21 mouse cellular contexts compared by ENCODE assay signal in the genomic region with DNA sequence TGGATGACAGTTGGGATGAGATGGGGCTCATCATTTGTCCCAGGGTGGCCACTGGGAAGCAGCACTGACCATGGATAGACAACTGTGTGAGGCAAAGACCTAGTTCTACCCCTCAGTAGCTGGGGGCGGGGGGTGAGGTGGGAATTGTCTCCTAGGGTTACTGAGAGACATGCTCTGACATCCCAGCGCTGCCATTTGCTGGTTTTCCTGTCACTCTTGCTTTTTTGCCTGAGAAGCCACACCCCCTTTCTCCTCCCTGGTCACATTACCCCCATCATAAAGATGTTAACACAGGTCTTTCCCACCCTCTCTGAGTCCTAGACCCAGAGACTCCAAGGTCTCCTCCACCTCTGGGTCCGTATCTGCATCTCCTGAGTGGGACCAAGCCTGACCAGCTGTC. TPM values are rescaled to one million over a fixed set of nuclear protein-coding genes. Genes with fewer than 3 reads are reported as not detected.
DNase-seq lines count a peak whose midpoint lies in the region; ATAC-seq and TF ChIP-seq lines count a peak whose summit lies in the region.
"Had no signal": no experiment of that assay in that cellular context is flagged by ENCODE, and none has a peak within 500 bp of the region (broad histone marks: within the 10 kb centered on the region; RNA-seq: fewer than 3 reads in every experiment).

No protein-coding gene starts in this region.

- peaks cover 52% of the 10 kb centered on the region for H3K4me1 ChIP-seq in forebrain, embryonic 13.5 days
- H3K4me1 ChIP-seq in forebrain, embryonic 10.5 days: peaks cover 28% of the 10 kb centered on the region
- H3K4me1 ChIP-seq in midbrain, postnatal 0 days (ENCODE audit: insufficient read depth, low read length): peaks cover 21% of the 10 kb centered on the region
- H3K4me1 ChIP-seq in midbrain, embryonic 15.5 days: peaks cover 36% of the 10 kb centered on the region
- peaks cover 39% of the 10 kb centered on the region for H3K4me1 ChIP-seq in forebrain, postnatal 0 days (ENCODE audit: insufficient read depth)
- H3K4me1 ChIP-seq: intestine, embryonic 15.5 days had no signal

- no peak overlapping the region for H3K4me3 ChIP-seq in forebrain, embryonic 13.5 days
- H3K4me3 ChIP-seq in forebrain, embryonic 10.5 days: no peak overlapping the region
- H3K4me3 ChIP-seq in midbrain, postnatal 0 days (ENCODE audit: low read depth, low read length): no peak overlapping the region
- H3K4me3 ChIP-seq in midbrain, embryonic 15.5 days: no peak overlapping the region
- no peak overlapping the region for H3K4me3 ChIP-seq in forebrain, postnatal 0 days (ENCODE audit: low read depth, low read length)
- H3K4me3 ChIP-seq: embryonic facial prominence, embryonic 13.5 days; gastrocnemius, adult 2 months; heart, embryonic 13.5 days; intestine, embryonic 15.5 days had no signal

- no peak for DNase-seq in forebrain, embryonic 10.5 days (ENCODE audit: extremely low spot score, low spot score)
- peak; percentile 27 for DNase-seq in midbrain, postnatal 0 days (ENCODE audit: low spot score)
- peak; percentile 32 for DNase-seq in ES-CJ7 (ENCODE audit: low read depth, low spot score)
- DNase-seq in forebrain, postnatal 0 days: peak; percentile 50
- DNase-seq in layer of hippocampus, postnatal 10 days (ENCODE audit: low spot score in 2 of 2): no peak
- DNase-seq in kidney, adult 8-10 months: no peak
- DNase-seq: adrenal gland, postnatal 10 days; cerebellum, adult 11 months; cerebellum, adult 8-10 months; gastrocnemius, adult 2 months; gastrocnemius, postnatal 25 days; heart, postnatal 36 days; kidney, adult 18-20 months had no signal

- WGBS in forebrain, embryonic 13.5 days: 68% methylated on average over 3 of the region's 3 CpGs
- 70% methylated on average over 3 of the region's 3 CpGs for WGBS in forebrain, embryonic 10.5 days
- 69% methylated on average over 3 of the region's 3 CpGs for WGBS in midbrain, postnatal 0 days
- 66% methylated on average over 3 of the region's 3 CpGs for WGBS in midbrain, embryonic 15.5 days
- 60% methylated on average over 3 of the region's 3 CpGs for WGBS in forebrain, postnatal 0 days

- no peak overlapping the region for H3K9ac ChIP-seq in forebrain, embryonic 13.5 days
- H3K9ac ChIP-seq in midbrain, postnatal 0 days (replicated peaks; ENCODE audit: low read length, poor library complexity, severe bottlenecking): no peak overlapping the region
- no peak overlapping the region for H3K9ac ChIP-seq in midbrain, embryonic 15.5 days
- H3K9ac ChIP-seq in forebrain, postnatal 0 days: no peak overlapping the region
- H3K9ac ChIP-seq: embryonic facial prominence, embryonic 13.5 days; heart, embryonic 13.5 days; intestine, embryonic 15.5 days had no signal

- H3K9me3 ChIP-seq in forebrain, embryonic 13.5 days (replicated peaks): no peaks in the 10 kb centered on the region
- H3K9me3 ChIP-seq in forebrain, embryonic 10.5 days: no peaks in the 10 kb centered on the region
- H3K9me3 ChIP-seq in midbrain, postnatal 0 days (ENCODE audit: low read length): no peaks in the 10 kb centered on the region
- no peaks in the 10 kb centered on the region for H3K9me3 ChIP-seq in midbrain, embryonic 15.5 days
- H3K9me3 ChIP-seq in forebrain, postnatal 0 days (ENCODE audit: low read length): no peaks in the 10 kb centered on the region
- H3K9me3 ChIP-seq: embryonic facial prominence, embryonic 13.5 days; heart, embryonic 13.5 days; intestine, embryonic 15.5 days had no signal

- ATAC-seq in forebrain, embryonic 13.5 days: no peak
- ATAC-seq in midbrain, postnatal 0 days (ENCODE audit: low FRiP score): no peak
- ATAC-seq in midbrain, embryonic 15.5 days (replicated peaks): no peak
- no peak for ATAC-seq in forebrain, postnatal 0 days
- ATAC-seq: hindbrain, embryonic 16.5 days; intestine, embryonic 15.5 days had no signal

- H3K36me3 ChIP-seq in forebrain, embryonic 13.5 days (ENCODE audit: poor library complexity, severe bottlenecking): no peaks in the 10 kb centered on the region
- H3K36me3 ChIP-seq in forebrain, embryonic 10.5 days (replicated peaks): no peaks in the 10 kb centered on the region
- no peaks in the 10 kb centered on the region for H3K36me3 ChIP-seq in midbrain, postnatal 0 days (ENCODE audit: insufficient read depth, low read length)
- H3K36me3 ChIP-seq in midbrain, embryonic 15.5 days (replicated peaks): no peaks in the 10 kb centered on the region
- H3K36me3 ChIP-seq in forebrain, postnatal 0 days (ENCODE audit: insufficient read depth): no peaks in the 10 kb centered on the region
- H3K36me3 ChIP-seq: embryonic facial prominence, embryonic 13.5 days; heart, embryonic 13.5 days; intestine, embryonic 15.5 days had no signal

- H3K27ac ChIP-seq in forebrain, embryonic 13.5 days: peak overlapping the region; percentile 94
- H3K27ac ChIP-seq in forebrain, embryonic 10.5 days: no peak overlapping the region
- no peak overlapping the region for H3K27ac ChIP-seq in midbrain, postnatal 0 days (ENCODE audit: low read depth, low read length)
- H3K27ac ChIP-seq in midbrain, embryonic 15.5 days: no peak overlapping the region
- H3K27ac ChIP-seq in forebrain, postnatal 0 days (ENCODE audit: low read depth, low read length): peak overlapping the region; percentile 35; the same call in 1 of the 2 replicates
- H3K27ac ChIP-seq: embryonic facial prominence, embryonic 13.5 days; gastrocnemius, adult 2 months; heart, embryonic 13.5 days; intestine, embryonic 15.5 days had no signal

- TF ChIP-seq CTCF in midbrain, postnatal 0 days (IDR thresholded peaks at IDR 0.05): no peak
- TF ChIP-seq CTCF in forebrain, postnatal 0 days (IDR thresholded peaks at IDR 0.05; ENCODE audit: low read depth): no peak

- H3K27me3 ChIP-seq in forebrain, embryonic 13.5 days: no peaks in the 10 kb centered on the region
- peaks cover 69% of the 10 kb centered on the region for H3K27me3 ChIP-seq in forebrain, embryonic 10.5 days (ENCODE audit: poor library complexity, severe bottlenecking)
- H3K27me3 ChIP-seq in midbrain, postnatal 0 days (ENCODE audit: insufficient read depth, low read length): no peaks in the 10 kb centered on the region
- H3K27me3 ChIP-seq in midbrain, embryonic 15.5 days (replicated peaks): no peaks in the 10 kb centered on the region
- no peaks in the 10 kb centered on the region for H3K27me3 ChIP-seq in forebrain, postnatal 0 days (ENCODE audit: insufficient read depth, low read length)

- no peak overlapping the region for H3K4me2 ChIP-seq in forebrain, embryonic 13.5 days
- no peak overlapping the region for H3K4me2 ChIP-seq in midbrain, postnatal 0 days (ENCODE audit: low read depth, low read length, poor library complexity, severe bottlenecking)
- no peak overlapping the region for H3K4me2 ChIP-seq in midbrain, embryonic 15.5 days
- no peak overlapping the region for H3K4me2 ChIP-seq in forebrain, postnatal 0 days (ENCODE audit: low read depth)
- H3K4me2 ChIP-seq: embryonic facial prominence, embryonic 13.5 days; heart, embryonic 13.5 days; intestine, embryonic 15.5 days had no signal

RNA-seq across cellular contexts. Expression of a gene that starts 47.7 kb away (rescaled TPM):
- 3.1 and 3.8 TPM in 2 replicates for polyA plus RNA-seq in forebrain, embryonic 13.5 days (2015; fragmentation: Nextera tagmentation; extraction: Ambion mirVana)
- polyA plus RNA-seq in forebrain, embryonic 10.5 days (2016; fragmentation: Nextera tagmentation; extraction: Ambion mirVana): 0.06 TPM in 2 replicates
- total RNA-seq in midbrain, postnatal 0 days (2014; rRNA removed): 29.0 and 34.2 TPM in 2 replicates
- 1.7 TPM in 2 replicates for polyA plus RNA-seq in midbrain, postnatal 0 days (2015; fragmentation: Nextera tagmentation; extraction: Ambion mirVana)
- polyA plus RNA-seq in midbrain, embryonic 15.5 days (2015; fragmentation: Nextera tagmentation; extraction: Ambion mirVana): 1.2 and 1.3 TPM in 2 replicates
- total RNA-seq in forebrain, postnatal 0 days (2014; rRNA removed): 40.8 and 44.0 TPM in 2 replicates
- 3.5 and 3.6 TPM in 2 replicates for polyA plus RNA-seq in forebrain, postnatal 0 days (2015; fragmentation: Nextera tagmentation; extraction: Ambion mirVana)
- 10 to 100 TPM; 60.4 to 61.7 TPM for total RNA-seq in layer of hippocampus, postnatal 10 days (2021)
- total RNA-seq: common myeloid progenitor, adult 5-6 weeks; granulocyte monocyte progenitor cell, adult 5-6 weeks had no signal
- polyA plus RNA-seq: heart, embryonic 13.5 days had no signal

Comparison
In these comparisons a context has a peak if more than half of its experiments do, and no peak if none do; other contexts are left out.
1. H3K27ac ChIP-seq: peak in forebrain, embryonic 13.5 days (single experiment) and forebrain, postnatal 0 days (single experiment); none in forebrain, embryonic 10.5 days (single experiment), midbrain, postnatal 0 days (single experiment) and midbrain, embryonic 15.5 days (single experiment).
2. DNase-seq: peak in midbrain, postnatal 0 days (single experiment), ES-CJ7 (single experiment) and forebrain, postnatal 0 days (single experiment); none in forebrain, embryonic 10.5 days (single experiment), layer of hippocampus, postnatal 10 days (0 of 2) and kidney, adult 8-10 months (0 of 2).